In genomic region chr16:45724061-45724741, GRCm38 (mm10) we compare ENCODE assay signal across 8 mouse cellular contexts. TPM values are rescaled to one million over a fixed set of nuclear protein-coding genes. Genes with fewer than 3 reads are reported as not detected.
DNase-seq lines count a peak whose midpoint lies in the region; ATAC-seq and TF ChIP-seq lines count a peak whose summit lies in the region.

Gene Tagln3 (minus strand): TSS chr16:45724608.

- TF ChIP-seq POLR2A in testis, adult 2 months (IDR thresholded peaks at IDR 0.05; ENCODE audit: control insufficient read depth, low read depth, low read length) = no peak

- H3K27ac ChIP-seq in testis, adult 2 months (ENCODE audit: control insufficient read depth, insufficient read depth, low read depth, low read length) = no peak within 1 kb of the TSS
- H3K27ac ChIP-seq in heart, embryonic 13.5 days (replicated peaks) = no peak within 1 kb of the TSS
- no peak within 1 kb of the TSS for H3K27ac ChIP-seq in lung, embryonic 16.5 days (ENCODE audit: low read length)

- ATAC-seq in common myeloid progenitor, adult 5-6 weeks (replicated peaks; ENCODE audit: low read depth, poor library complexity, severe bottlenecking) = peak; percentile 56
- no peak for ATAC-seq in heart, embryonic 13.5 days (ENCODE audit: extremely low read depth, insufficient number of reproducible peaks, low FRiP score, low TSS enrichment)
- ATAC-seq in lung, embryonic 16.5 days (ENCODE audit: low read depth) = peak; percentile 65

- peaks cover 7% of the 10 kb centered on the region for H3K4me1 ChIP-seq in testis, adult 2 months (ENCODE audit: control insufficient read depth, insufficient read depth, low read length)
- peaks cover 14% of the 10 kb centered on the region for H3K4me1 ChIP-seq in heart, embryonic 13.5 days
- no peaks in the 10 kb centered on the region; the same call in 1 of the 2 replicates for H3K4me1 ChIP-seq in lung, embryonic 16.5 days (replicated peaks; ENCODE audit: control insufficient read depth, insufficient read depth, low read length)

- no peaks in the 10 kb centered on the region for H3K36me3 ChIP-seq in testis, adult 2 months (ENCODE audit: control insufficient read depth, insufficient read depth, low read length)
- peaks cover 13% of the 10 kb centered on the region for H3K36me3 ChIP-seq in heart, embryonic 13.5 days
- H3K36me3 ChIP-seq in lung, embryonic 16.5 days (ENCODE audit: control insufficient read depth, insufficient read depth, low read length) = no peaks in the 10 kb centered on the region

- no peaks in the 10 kb centered on the region for H3K9me3 ChIP-seq in heart, embryonic 13.5 days
- no peaks in the 10 kb centered on the region for H3K9me3 ChIP-seq in lung, embryonic 16.5 days (ENCODE audit: control insufficient read depth, low read length)

- H3K9ac ChIP-seq in heart, embryonic 13.5 days = peak within 1 kb of the TSS; percentile 76
- peak within 1 kb of the TSS; percentile 58 for H3K9ac ChIP-seq in lung, embryonic 16.5 days (ENCODE audit: low read length)

- 1% methylated on average over 30 of the region's 30 CpGs for WGBS in heart, embryonic 13.5 days
- 1% methylated on average over 30 of the region's 30 CpGs for WGBS in lung, embryonic 16.5 days

- no peak for DNase-seq in testis, postnatal 14 days (ENCODE audit: low spot score)
- peak; percentile 76 for DNase-seq in layer of hippocampus, adult 8-10 months (ENCODE audit: low spot score in 2 of 2)
- peak; percentile 69 for DNase-seq in right cerebral cortex, postnatal 14 days
- DNase-seq in urinary bladder, postnatal 10 days (ENCODE audit: low spot score) = no peak

- peak within 1 kb of the TSS; percentile 91 for H3K4me2 ChIP-seq in heart, embryonic 13.5 days
- H3K4me2 ChIP-seq in lung, embryonic 16.5 days (ENCODE audit: low read depth, low read length) = peak within 1 kb of the TSS; percentile 86

- H3K27me3 ChIP-seq in testis, adult 2 months (ENCODE audit: control insufficient read depth, insufficient read depth, low read length) = no peaks in the 10 kb centered on the region; the same call in 1 of the 2 replicates
- H3K27me3 ChIP-seq in heart, embryonic 13.5 days (replicated peaks) = no peaks in the 10 kb centered on the region
- no peaks in the 10 kb centered on the region for H3K27me3 ChIP-seq in lung, embryonic 16.5 days (ENCODE audit: control insufficient read depth, insufficient read depth, low read depth, low read length)

- no peak for TF ChIP-seq CTCF in testis, adult 2 months (IDR thresholded peaks at IDR 0.05; ENCODE audit: control insufficient read depth, insufficient read depth, insufficient replicate concordance, low read depth, low read length)

- H3K4me3 ChIP-seq in testis, adult 2 months (ENCODE audit: control insufficient read depth, low read depth, low read length) = peak within 1 kb of the TSS; percentile 21
- H3K4me3 ChIP-seq in heart, embryonic 13.5 days = peak within 1 kb of the TSS; percentile 60
- H3K4me3 ChIP-seq in lung, embryonic 16.5 days (ENCODE audit: low read length) = peak within 1 kb of the TSS; percentile 52

RNA-seq across cellular contexts. Expression of gene Tagln3, which starts in this region (rescaled TPM):
- 0.30 and 0.59 TPM in 2 replicates for polyA plus RNA-seq in testis, adult 2 months (2012; rRNA removed)
- 1.4 TPM in 1 of 2 replicates, not detected in the other for total RNA-seq in common myeloid progenitor, adult 5-6 weeks (2017)
- polyA plus RNA-seq in heart, embryonic 13.5 days (2015; fragmentation: Nextera tagmentation; extraction: Ambion mirVana) = 6.6 and 6.7 TPM in 2 replicates
- 100 to 1,000 TPM; 207 to 253 (median 235) TPM for total RNA-seq in layer of hippocampus, adult 8-10 months (2022)
- polyA plus RNA-seq in lung, embryonic 16.5 days (2015; fragmentation: Nextera tagmentation; extraction: Ambion mirVana) = 3.5 and 4.2 TPM in 2 replicates

Comparison
In these comparisons a context has a peak if more than half of its experiments do, and no peak if none do; other contexts are left out.
1. RNA of gene Tagln3 (total RNA-seq): 207 to 253 TPM in layer of hippocampus, adult 8-10 months; 1.4 TPM in common myeloid progenitor, adult 5-6 weeks; every median in the first group is over 10 times any median in the second.
2. DNase-seq: peak in layer of hippocampus, adult 8-10 months (2 of 2) and right cerebral cortex, postnatal 14 days (single experiment); none in testis, postnatal 14 days (single experiment) and urinary bladder, postnatal 10 days (single experiment).
3. Peak in every context shown above with its lines, with median percentiles within 50 percentile points of each other: H3K4me3 ChIP-seq.